Mouse (Mus musculus): Measurements from ENCODE around the gene Rbpms2.

Rbpms2 gene

GRCm38 (mm10) chr9:65692959-65693603 is 63.6 kb downstream of the Rbpms2 start:
- DNase-seq (ENCODE audit: low read depth in 2 of 2, low spot score in 2 of 2): no peak

GRCm38 (mm10) chr9:65695646-65696045 is 66.2 kb downstream of the Rbpms2 start:
- no peak for DNase-seq (ENCODE audit: low read depth in 2 of 2, low spot score in 2 of 2)

GRCm38 (mm10) chr9:65696337-65696736 is 66.9 kb downstream of the Rbpms2 start:
- no peak for DNase-seq (ENCODE audit: low read depth in 2 of 2, low spot score in 2 of 2)

GRCm38 (mm10) chr9:65697356-65697755 is 67.9 kb downstream of the Rbpms2 start:
- DNase-seq (ENCODE audit: low read depth in 2 of 2, low spot score in 2 of 2): no peak

- no peak for DNase-seq (ENCODE audit: low read depth in 2 of 2, low spot score in 2 of 2)
These were observed 68.5 kb downstream of the Rbpms2 start for GRCm38 (mm10) chr9:65697992-65698391.

- DNase-seq (ENCODE audit: low read depth in 2 of 2, low spot score in 2 of 2): no peak
These were observed 71.1 kb downstream of the Rbpms2 start for GRCm38 (mm10) chr9:65700504-65700903.

GRCm38 (mm10) chr9:65702286-65702685 is 72.8 kb downstream of the Rbpms2 start:
- no peak for DNase-seq (ENCODE audit: low read depth in 2 of 2, low spot score in 2 of 2)

GRCm38 (mm10) chr9:65703241-65703640 is 73.8 kb downstream of the Rbpms2 start:
- DNase-seq (ENCODE audit: low read depth in 2 of 2, low spot score in 2 of 2): no peak

GRCm38 (mm10) chr9:65703926-65704595 is 74.6 kb downstream of the Rbpms2 start:
- no peak for DNase-seq (ENCODE audit: low read depth in 2 of 2, low spot score in 2 of 2)

Data from CD8-positive naive resting alpha-beta T cell, adult 2 months (primary cell).